Mouse (Mus musculus): ENCODE measurements around the gene Stxbp1. TPM values are rescaled to one million over a fixed set of nuclear protein-coding genes. Genes with fewer than 3 reads are reported as not detected.

The Stxbp1 gene
- polyA plus RNA-seq, 1 experiment from 2014 or later, result 9.3 TPM

DNA sequence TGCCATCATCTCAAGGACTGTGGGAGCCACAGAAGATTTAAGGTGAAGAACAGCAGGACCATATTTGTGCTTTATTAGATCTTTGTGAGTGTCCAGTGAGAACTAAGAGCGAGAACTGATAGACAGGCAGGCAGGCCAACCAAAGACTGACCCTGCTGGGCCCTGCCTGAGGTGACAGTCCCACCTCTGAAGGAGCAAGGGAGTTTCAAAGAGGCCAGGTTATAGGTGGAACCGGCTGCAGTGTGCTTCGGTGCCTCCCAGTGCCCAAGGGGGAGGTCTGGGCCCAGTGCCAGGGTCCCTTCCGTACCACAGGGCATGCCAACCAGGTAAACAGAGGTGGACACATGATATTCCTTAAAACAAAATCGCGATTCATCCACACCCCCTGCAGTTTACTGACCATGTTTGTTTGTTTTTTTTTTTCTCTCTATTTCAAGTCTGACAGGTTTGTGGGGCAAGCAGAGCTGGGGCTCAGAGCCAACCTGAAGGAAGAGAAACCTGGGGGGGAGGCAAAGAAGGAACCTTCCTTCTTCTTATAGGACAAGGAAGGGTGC is 22.8 kb upstream of the Stxbp1 start:
- Histone ChIP-seq H3K4me3 (ENCODE audit: low read depth, low read length) (no peak overlapping the region), H3K36me3 (ENCODE audit: control insufficient read depth, insufficient read depth, low read length) (no peaks in the 10 kb centered on the region), H3K9me3 (ENCODE audit: control insufficient read depth, low read length) (no peaks in the 10 kb centered on the region), H3K4me1 (replicated peaks; ENCODE audit: control insufficient read depth, insufficient read depth) (peaks cover 7% of the 10 kb centered on the region), H3K27ac (replicated peaks) (peak overlapping the region; percentile 87), H3K9ac (ENCODE audit: low read length) (no peak overlapping the region), H3K27me3 (ENCODE audit: control insufficient read depth, insufficient read depth, low read length) (no peaks in the 10 kb centered on the region), H3K4me2 (replicated peaks; ENCODE audit: low read depth) (peak overlapping the region; percentile 24)
- DNase-seq (ENCODE audit: low spot score) (peak; percentile 80), ATAC-seq (ENCODE audit: low FRiP score, low TSS enrichment) (peak; percentile 63)
- WGBS, result 42% methylated on average over 6 of the region's 6 CpGs
- no peak for TF ChIP-seq CTCF (IDR thresholded peaks at IDR 0.05; ENCODE audit: low read depth)
- TF ChIP-seq EP300 (optimal IDR thresholded peaks at IDR 0.05), result peak; percentile 55

DNA sequence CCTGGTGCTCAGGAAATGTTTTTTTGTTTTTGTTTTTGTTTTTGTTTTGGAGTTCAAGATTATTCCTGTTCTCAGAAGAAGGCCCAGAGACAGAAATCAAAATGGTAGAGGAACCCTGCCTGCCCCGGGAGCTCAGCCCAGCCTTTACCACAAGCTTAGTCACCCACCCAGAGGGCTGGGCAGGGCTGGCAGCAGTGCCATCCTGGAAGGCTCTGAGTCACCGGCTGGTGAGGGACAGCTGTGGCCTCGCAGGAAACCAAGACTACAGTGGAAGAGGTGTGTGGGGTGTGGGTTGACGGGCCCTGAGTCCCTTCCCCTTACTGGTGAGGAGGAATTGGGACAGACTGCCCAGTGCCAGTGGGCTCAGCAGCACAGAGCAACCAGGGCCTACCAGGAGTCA is 20.3 kb upstream of the Stxbp1 start:
- H3K4me3 ChIP-seq (ENCODE audit: low read depth, low read length), result no peak overlapping the region
- H3K9me3 ChIP-seq (ENCODE audit: control insufficient read depth, low read length), result no peaks in the 10 kb centered on the region
- H3K36me3 ChIP-seq (ENCODE audit: control insufficient read depth, insufficient read depth, low read length), result no peaks in the 10 kb centered on the region
- peak; percentile 57 for DNase-seq (ENCODE audit: low spot score)
- H3K27me3 ChIP-seq (ENCODE audit: control insufficient read depth, insufficient read depth, low read length), result no peaks in the 10 kb centered on the region
- WGBS, result 53% methylated on average over 4 of the region's 4 CpGs
- H3K27ac ChIP-seq (replicated peaks), result peak overlapping the region; percentile 79
- H3K9ac ChIP-seq (ENCODE audit: low read length), result no peak overlapping the region
- ATAC-seq (ENCODE audit: low FRiP score, low TSS enrichment), result peak; percentile 39; the same call in 1 of the 2 replicates
- H3K4me2 ChIP-seq (replicated peaks; ENCODE audit: low read depth), result no peak overlapping the region
- no peaks in the 10 kb centered on the region for H3K4me1 ChIP-seq (replicated peaks; ENCODE audit: control insufficient read depth, insufficient read depth)
- TF ChIP-seq CTCF (IDR thresholded peaks at IDR 0.05; ENCODE audit: low read depth), result no peak
- no peak for TF ChIP-seq EP300 (optimal IDR thresholded peaks at IDR 0.05)

DNA sequence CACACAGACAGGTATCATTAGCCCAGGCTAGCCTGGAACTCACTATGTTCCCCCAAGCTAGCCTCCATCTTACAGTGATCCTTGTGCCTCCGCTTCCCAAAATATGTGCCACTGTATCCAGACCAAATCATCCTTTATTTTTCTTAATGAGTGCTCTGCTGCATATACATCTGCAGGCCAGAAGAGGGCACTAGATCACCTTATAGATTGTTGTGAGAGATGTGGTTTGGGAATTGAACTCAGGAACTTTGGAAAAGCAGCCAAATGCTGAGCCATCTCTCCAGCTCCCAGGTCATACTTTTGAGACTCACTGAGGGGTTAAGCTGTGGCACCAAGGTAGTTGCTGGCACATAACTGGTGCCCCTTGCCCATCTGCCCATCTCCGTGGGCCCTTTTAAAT is 17.7 kb upstream of the Stxbp1 start:
- Histone ChIP-seq H3K27me3 (ENCODE audit: control insufficient read depth, insufficient read depth, low read length) (no peaks in the 10 kb centered on the region), H3K4me1 (replicated peaks; ENCODE audit: control insufficient read depth, insufficient read depth) (no peaks in the 10 kb centered on the region), H3K36me3 (ENCODE audit: control insufficient read depth, insufficient read depth, low read length) (no peaks in the 10 kb centered on the region), H3K4me3 (ENCODE audit: low read depth, low read length) (no peak overlapping the region), H3K4me2 (replicated peaks; ENCODE audit: low read depth) (no peak overlapping the region), H3K9me3 (ENCODE audit: control insufficient read depth, low read length) (no peaks in the 10 kb centered on the region), H3K9ac (ENCODE audit: low read length) (no peak overlapping the region), H3K27ac (replicated peaks) (no peak overlapping the region)
- DNase-seq (ENCODE audit: low spot score) (no peak), ATAC-seq (ENCODE audit: low FRiP score, low TSS enrichment) (no peak)
- WGBS, result 63% methylated on average over 2 of the region's 2 CpGs
- TF ChIP-seq CTCF (IDR thresholded peaks at IDR 0.05; ENCODE audit: low read depth) (peak; percentile 91), EP300 (optimal IDR thresholded peaks at IDR 0.05) (no peak)

DNA sequence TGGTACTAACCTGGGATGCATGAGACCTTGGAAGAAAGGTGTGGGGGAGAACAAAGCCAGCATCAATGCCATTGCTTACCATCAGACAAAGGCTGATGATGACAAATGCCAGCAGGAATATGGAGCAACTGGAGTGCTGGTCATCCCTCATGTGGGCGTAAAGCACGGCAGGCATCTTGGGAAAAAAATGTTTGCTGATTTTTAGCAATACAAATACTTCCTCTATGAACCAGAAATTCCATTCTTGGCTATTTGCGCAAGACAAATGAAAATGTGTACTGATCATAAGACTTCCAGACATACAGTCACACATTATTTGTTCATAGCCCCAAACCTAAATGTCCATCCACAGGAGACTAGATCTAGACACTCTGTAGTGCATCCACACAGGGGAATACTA is 16.3 kb upstream of the Stxbp1 start:
- ATAC-seq (ENCODE audit: low FRiP score, low TSS enrichment), result no peak
- Histone ChIP-seq H3K27ac (replicated peaks) (no peak overlapping the region), H3K9ac (ENCODE audit: low read length) (no peak overlapping the region), H3K4me1 (replicated peaks; ENCODE audit: control insufficient read depth, insufficient read depth) (no peaks in the 10 kb centered on the region), H3K27me3 (ENCODE audit: control insufficient read depth, insufficient read depth, low read length) (no peaks in the 10 kb centered on the region), H3K4me3 (ENCODE audit: low read depth, low read length) (no peak overlapping the region), H3K36me3 (ENCODE audit: control insufficient read depth, insufficient read depth, low read length) (no peaks in the 10 kb centered on the region), H3K9me3 (ENCODE audit: control insufficient read depth, low read length) (no peaks in the 10 kb centered on the region), H3K4me2 (replicated peaks; ENCODE audit: low read depth) (no peak overlapping the region)
- no peak for TF ChIP-seq EP300 (optimal IDR thresholded peaks at IDR 0.05)
- no peak for TF ChIP-seq CTCF (IDR thresholded peaks at IDR 0.05; ENCODE audit: low read depth)
- WGBS, result 64% methylated on average over 3 of the region's 3 CpGs
- DNase-seq (ENCODE audit: low spot score), result no peak

DNA sequence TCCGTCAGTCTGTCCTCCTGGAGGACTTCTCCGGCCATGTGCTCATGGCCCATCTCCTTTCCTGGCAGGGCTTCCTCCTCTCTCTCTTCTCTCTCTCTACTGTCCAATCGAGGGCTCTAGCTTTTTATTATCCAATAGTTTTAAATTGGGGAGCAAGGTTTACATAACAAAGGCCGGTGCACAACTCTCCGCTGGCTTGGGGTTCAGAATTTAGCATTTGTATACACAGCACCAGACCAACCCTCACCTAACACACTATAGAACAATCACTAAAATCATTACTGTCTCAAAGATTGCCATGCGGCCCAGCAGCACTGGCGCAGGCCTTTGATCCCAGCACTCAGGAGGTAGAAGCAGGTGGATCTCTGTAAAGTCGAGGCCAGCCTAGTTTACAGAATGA is 13.8 kb upstream of the Stxbp1 start:
- no peaks in the 10 kb centered on the region for H3K27me3 ChIP-seq (ENCODE audit: control insufficient read depth, insufficient read depth, low read length)
- 80% methylated on average over 8 of the region's 8 CpGs for WGBS
- no peak overlapping the region for H3K4me3 ChIP-seq (ENCODE audit: low read depth, low read length)
- H3K9me3 ChIP-seq (ENCODE audit: control insufficient read depth, low read length), result no peaks in the 10 kb centered on the region
- no peak for DNase-seq (ENCODE audit: low spot score)
- H3K36me3 ChIP-seq (ENCODE audit: control insufficient read depth, insufficient read depth, low read length), result no peaks in the 10 kb centered on the region
- no peaks in the 10 kb centered on the region; the same call in 1 of the 2 replicates for H3K4me1 ChIP-seq (replicated peaks; ENCODE audit: control insufficient read depth, insufficient read depth)
- H3K9ac ChIP-seq (ENCODE audit: low read length), result no peak overlapping the region
- H3K4me2 ChIP-seq (replicated peaks; ENCODE audit: low read depth), result no peak overlapping the region
- no peak overlapping the region for H3K27ac ChIP-seq (replicated peaks)
- TF ChIP-seq CTCF (IDR thresholded peaks at IDR 0.05; ENCODE audit: low read depth), result no peak
- TF ChIP-seq EP300 (optimal IDR thresholded peaks at IDR 0.05), result no peak
- ATAC-seq (ENCODE audit: low FRiP score, low TSS enrichment), result no peak

DNA sequence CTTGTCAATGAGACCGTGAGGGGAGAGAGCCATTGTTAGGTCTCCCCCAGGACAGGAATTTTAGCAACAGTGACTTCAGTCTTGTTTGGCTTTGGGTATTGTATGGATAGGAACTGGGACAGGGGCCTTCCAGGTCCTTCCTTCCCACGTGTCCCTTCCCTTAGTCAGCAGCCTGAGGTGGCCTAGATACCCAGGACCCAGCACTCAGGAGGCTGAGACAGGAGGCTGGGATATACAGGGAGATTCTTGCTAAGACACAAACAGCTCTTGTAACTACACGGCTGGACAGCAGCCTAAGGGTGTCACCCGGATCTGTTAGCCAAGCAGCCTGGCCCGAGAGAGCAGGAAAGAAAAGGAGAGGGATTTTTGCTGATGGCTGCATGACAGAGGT is 12.6 kb upstream of the Stxbp1 start:
- TF ChIP-seq EP300 (optimal IDR thresholded peaks at IDR 0.05) (no peak), CTCF (IDR thresholded peaks at IDR 0.05; ENCODE audit: low read depth) (no peak)
- H3K36me3 ChIP-seq (ENCODE audit: control insufficient read depth, insufficient read depth, low read length), result no peaks in the 10 kb centered on the region
- no peak for ATAC-seq (ENCODE audit: low FRiP score, low TSS enrichment)
- H3K9ac ChIP-seq (ENCODE audit: low read length), result no peak overlapping the region
- WGBS, result 69% methylated on average over 5 of the region's 5 CpGs
- no peaks in the 10 kb centered on the region; the same call in 1 of the 2 replicates for H3K4me1 ChIP-seq (replicated peaks; ENCODE audit: control insufficient read depth, insufficient read depth)
- H3K27me3 ChIP-seq (ENCODE audit: control insufficient read depth, insufficient read depth, low read length), result no peaks in the 10 kb centered on the region
- no peak overlapping the region for H3K4me3 ChIP-seq (ENCODE audit: low read depth, low read length)
- no peak for DNase-seq (ENCODE audit: low spot score)
- H3K9me3 ChIP-seq (ENCODE audit: control insufficient read depth, low read length), result no peaks in the 10 kb centered on the region
- H3K27ac ChIP-seq (replicated peaks), result no peak overlapping the region
- H3K4me2 ChIP-seq (replicated peaks; ENCODE audit: low read depth), result no peak overlapping the region
